Mouse (Mus musculus) left cerebral cortex, postnatal 25 days (tissue): ENCODE measurements around the gene Tmem79. TPM values are rescaled to one million over a fixed set of nuclear protein-coding genes. Genes with fewer than 3 reads are reported as not detected.
A peak's percentile ranks its signal among the peaks of the same experiment; 100 is the strongest.
"Not testable (repeated sequence)": the region's sequence is repeated elsewhere in the genome, so short reads cannot be mapped to it uniquely, and the experiment has no call there.

Experiments used
- DNase-seq, 2 experiments: peaks; one replicate each; pipeline ENCODE4 v3.0.0; 2022; ENCODE audit warnings: low spot score in 2 of 2, mixed read lengths in 1 of 2
- intact Hi-C: fragments of 180-260 bp; cut with DNase I; formaldehyde crosslinking; loops from one replicate; pipeline ENCODE4 v1.15.1; 2025
- total RNA-seq, 2 experiments: library from RNA; stranded (reverse); gene quantifications; 2 replicates each; pipeline ENCODE4 v1.2.3; 2021

Tmem79 gene
- total RNA-seq: 1 to 10 TPM; 1.2 to 2.6 TPM

DNA sequence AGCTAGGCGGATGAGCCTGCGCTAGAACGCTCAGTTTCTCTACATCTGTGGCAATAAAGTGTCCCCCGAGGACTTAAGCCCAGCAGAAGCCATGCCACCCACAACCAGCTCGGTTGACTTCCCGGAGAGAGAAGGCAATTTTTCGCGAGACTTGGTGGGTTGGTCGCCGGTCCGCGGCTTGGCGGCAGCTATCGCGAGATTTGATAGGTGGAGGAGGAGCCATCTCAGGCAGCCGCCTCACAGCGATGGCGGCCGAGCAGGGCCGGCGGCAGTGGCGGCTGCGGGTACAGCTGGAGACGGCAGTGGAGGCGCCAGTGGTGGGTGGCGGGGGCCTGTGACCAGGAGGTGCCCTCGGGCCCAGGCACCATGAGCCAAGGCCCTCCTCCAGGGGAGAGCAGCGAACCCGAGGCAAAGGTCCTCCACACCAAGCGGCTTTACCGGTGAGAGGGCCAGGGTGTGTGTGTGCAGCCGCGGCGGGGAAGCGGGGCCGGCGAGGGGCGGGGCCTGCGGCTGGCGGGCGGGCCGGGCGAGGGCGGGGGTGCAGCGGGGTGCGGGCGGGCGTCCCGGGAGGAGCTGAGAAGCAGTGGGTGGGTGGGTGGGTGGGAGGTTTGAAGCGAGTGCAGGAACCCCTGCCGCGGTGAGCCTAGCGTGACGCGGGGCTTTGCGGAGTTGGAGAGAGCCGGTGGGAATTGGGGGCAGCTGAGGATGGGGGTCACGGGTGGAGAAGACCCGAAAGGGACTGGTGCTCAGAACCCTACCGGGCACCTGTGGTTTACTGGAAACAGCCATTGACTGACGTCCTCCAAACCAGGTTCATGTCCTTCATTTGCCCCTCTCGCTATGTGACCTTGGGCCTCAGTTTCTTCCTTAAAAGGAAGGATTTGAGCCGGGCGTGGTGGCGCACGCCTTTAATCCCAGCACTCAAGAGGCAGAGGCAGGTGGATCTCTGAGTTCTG lies at the start of gene Tmem79, which contains the start of gene Smg5:
Gene Tmem79 (minus strand): TSS at position 91 of the 956 bp plus-strand sequence.
Gene Smg5 (plus strand): TSS at position 203 of the 956 bp plus-strand sequence.
- intact Hi-C loops: loop anchor here (1.0 kb wide), 1 partner anchor 40 kb away; the partner anchor contains the start of gene Tsacc
- peak; percentile 97 for DNase-seq

DNA sequence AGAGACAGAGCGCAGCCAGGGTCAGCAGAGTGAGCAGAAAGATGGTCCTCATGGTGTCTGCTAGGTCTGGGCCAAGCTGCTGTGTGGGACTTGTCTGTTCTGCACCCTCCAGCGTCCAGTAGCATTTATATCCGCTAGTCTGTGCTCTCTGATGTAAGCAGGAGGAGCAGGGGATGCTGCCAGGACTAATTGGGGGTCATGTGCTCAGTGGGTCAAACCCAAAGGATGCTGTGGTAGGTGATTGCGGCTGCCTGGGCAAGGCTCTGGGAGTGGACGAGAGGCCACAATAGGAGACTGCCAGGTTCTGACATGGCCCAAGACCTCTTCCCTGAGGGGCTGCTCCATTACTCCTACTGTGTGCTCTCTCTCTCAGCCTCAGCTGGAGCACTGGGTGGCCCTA lies 48.4 kb upstream of the Tmem79 start, which contains the start of gene Bglap:
Gene Bglap (minus strand): TSS at position 101 of the 400 bp plus-strand sequence.
- no peak for DNase-seq
- intact Hi-C loops: no loop called here

- intact Hi-C loops, DNase-seq: not testable (repeated sequence)
Observed at GRCm38 (mm10) chr3:88382383-88382782, 46.4 kb upstream of the Tmem79 start.

DNA sequence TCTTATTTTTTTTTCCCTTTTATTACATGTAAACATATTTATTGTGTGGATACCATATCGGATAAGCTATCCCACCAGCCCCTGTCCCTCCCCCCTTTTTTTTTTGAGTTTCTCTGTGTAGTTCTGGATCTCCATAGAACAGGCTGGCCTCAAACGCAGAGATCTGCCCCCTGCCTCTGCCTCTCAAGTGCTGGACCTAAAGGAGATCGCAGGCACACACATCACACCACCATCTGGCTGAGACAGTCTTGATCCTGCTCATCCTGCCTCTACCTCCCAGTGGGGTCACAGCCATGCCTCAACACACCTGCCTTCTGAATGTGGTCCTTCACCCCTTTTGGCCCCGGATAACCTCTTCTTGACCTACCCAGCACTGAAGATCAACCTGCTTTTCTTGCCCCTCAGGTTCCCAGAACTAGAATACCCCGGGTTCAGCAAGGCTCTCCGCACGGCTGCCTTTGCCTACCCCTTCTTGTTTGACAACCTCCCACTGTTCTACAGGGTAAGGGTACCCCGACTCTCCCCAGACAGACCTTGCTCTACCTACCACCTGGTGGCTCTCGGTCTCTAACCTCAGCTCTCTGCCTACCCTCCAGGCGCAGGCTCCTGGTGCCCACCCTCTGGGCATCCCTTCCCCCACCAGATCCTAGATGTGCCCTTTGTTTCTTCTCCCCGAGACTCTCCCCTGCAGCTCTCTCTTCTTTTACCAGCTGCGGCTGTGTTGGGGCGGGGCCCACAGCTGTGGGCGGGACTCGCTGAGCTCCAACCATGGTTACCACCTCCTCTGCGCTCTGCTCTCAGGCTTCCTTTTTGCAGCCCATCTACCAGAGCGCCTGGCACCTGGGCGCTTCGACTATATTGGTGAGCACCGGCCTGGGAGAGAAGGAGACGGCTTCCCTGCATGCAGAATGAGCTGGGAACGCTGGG lies 45.7 kb upstream of the Tmem79 start:
- DNase-seq: peak in 1 of 2 experiments; percentile 47
- intact Hi-C loops: not testable (repeated sequence)

DNA sequence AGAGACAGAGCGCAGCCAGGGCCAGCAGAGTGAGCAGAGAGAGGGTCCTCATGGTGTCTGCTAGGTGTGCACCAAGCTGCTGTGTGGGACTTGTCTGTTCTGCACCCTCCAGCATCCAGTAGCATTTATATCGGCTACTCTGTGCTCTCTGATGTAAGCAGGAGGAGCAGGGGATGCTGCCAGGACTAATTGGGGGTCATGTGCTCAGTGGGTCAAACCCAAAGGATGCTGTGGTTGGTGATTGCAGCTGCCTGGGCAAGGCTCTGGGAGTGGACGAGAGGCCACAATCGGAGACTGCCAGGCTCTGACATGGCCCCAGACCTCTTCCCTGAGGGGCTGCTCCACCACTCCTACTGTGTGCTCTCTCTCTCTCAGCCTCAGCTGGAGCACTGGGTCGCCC lies 42.7 kb upstream of the Tmem79 start, which contains the start of gene Bglap2:
Gene Bglap2 (minus strand): TSS at position 101 of the 400 bp plus-strand sequence.
- DNase-seq, intact Hi-C loops: not testable (repeated sequence)

- DNase-seq, intact Hi-C loops: not testable (repeated sequence)
Observed at GRCm38 (mm10) chr3:88376644-88377043, 40.7 kb upstream of the Tmem79 start.

DNA sequence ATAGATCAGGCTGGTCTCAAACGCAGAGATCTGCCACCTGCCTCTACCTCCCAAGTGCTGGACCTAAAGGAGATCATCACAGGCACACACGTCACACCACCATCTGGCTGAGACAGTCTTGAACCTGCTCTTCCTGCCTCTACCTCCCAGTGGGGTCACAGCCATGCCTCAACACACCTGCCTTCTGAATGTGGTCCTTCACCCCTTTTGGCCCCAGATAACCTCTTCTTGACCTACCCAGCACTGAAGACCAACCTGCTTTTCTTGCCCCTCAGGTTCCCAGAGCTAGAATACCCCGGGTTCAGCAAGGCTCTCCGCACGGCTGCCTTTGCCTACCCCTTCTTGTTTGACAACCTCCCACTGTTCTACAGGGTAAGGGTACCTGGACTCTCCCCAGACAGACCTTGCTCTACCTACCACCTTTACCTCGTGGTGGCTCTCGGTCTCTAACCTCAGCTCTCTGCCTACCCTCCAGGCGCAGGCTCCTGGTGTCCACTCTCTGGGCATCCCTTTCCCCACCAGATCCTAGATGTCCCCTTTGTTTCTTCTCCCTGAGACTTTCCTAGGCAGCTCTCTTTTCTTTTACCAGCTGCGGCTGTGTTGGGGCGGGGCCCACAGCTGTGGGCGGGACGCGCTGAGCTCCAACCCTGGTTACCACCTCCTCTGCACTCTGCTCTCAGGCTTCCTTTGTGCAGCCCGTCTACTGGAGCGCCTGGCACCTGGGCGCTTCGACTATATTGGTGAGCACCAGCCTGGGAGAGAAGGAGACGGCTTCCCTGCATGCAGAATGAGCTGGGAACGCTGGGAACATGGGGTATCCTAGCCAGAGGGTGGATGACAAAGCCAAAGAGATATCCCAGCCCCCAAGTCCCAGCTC lies 40.0 kb upstream of the Tmem79 start:
- peak in 1 of 2 experiments; percentile 23 for DNase-seq
- intact Hi-C loops: not testable (repeated sequence)

GRCm38 (mm10) chr3:88372643-88373042 lies 36.7 kb upstream of the Tmem79 start, which contains the start of gene Bglap3:
Gene Bglap3 (minus strand): TSS chr3:88372743.
- intact Hi-C loops, DNase-seq: not testable (repeated sequence)

DNA sequence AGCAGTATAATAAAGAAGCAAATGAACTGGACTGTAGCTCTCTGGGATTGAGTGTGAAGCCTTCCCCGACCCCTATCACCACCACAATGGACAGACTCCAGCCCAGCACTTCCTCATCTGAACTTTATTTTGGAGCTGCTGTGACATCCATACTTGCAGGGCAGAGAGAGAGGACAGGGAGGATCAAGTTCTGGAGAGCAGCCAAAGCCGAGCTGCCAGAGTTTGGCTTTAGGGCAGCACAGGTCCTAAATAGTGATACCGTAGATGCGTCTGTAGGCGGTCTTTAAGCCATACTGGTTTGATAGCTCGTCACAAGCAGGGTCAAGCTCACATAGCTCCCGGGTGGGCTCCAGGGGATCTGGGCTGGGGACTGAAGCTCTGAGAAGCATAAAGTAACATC lies 32.6 kb upstream of the Tmem79 start:
- DNase-seq, intact Hi-C loops: not testable (repeated sequence)

GRCm38 (mm10) chr3:88367517-88367916 lies 31.6 kb upstream of the Tmem79 start:
- intact Hi-C loops, DNase-seq: not testable (repeated sequence)

GRCm38 (mm10) chr3:88366830-88367428 lies 31.0 kb upstream of the Tmem79 start:
- peak; percentile 57 to 84 for DNase-seq
- intact Hi-C loops: not testable (repeated sequence)

- intact Hi-C loops: no loop called here
- DNase-seq: peak in 1 of 2 experiments; percentile 33
Observed at GRCm38 (mm10) chr3:88365705-88366361, 29.9 kb upstream of the Tmem79 start.

- no peak for DNase-seq
- intact Hi-C loops: no loop called here
Observed at GRCm38 (mm10) chr3:88364337-88364736, 28.4 kb upstream of the Tmem79 start, which contains the start of gene Paqr6. Gene Paqr6 (plus strand): TSS chr3:88364584.

- intact Hi-C loops: no loop called here
- DNase-seq: peak in 1 of 2 experiments; percentile 55
Observed at GRCm38 (mm10) chr3:88363700-88364099, 27.8 kb upstream of the Tmem79 start.

DNA sequence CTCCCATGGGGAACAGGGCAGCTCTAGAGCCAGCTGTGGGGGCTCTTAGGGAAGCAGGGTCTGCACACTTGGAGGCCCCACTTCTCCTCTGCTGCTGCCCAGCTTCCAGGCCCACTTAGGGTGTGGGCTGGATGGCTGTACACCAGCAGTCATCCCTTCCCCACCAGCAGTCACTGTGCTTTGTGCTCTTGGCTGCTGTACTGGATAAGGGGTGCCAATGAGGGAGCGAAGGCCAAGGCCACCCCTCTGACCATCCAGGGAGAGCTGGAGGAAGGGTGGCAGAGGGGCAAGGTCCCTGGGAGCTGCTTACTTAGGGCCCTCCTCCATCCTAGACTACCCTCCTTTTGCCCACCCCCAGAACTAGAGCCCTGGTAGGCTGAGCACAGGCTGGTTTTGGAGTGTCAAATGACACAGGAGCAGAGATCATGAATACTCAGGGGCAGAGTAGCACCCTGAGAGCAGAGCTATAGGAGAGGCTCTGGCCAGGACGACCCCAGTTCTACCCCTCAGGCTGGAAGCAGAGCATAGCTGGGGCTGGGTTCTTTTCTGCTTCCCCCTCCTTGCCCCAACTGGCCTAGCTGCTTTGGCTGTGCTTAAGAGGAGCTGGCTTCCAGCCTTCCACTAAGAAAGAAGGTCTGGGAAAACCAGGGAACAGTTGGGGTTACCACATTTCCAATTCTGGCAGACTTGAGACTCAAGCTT lies 25.8 kb upstream of the Tmem79 start:
- intact Hi-C loops: no loop called here
- peak in 1 of 2 experiments; percentile 36 for DNase-seq

DNA sequence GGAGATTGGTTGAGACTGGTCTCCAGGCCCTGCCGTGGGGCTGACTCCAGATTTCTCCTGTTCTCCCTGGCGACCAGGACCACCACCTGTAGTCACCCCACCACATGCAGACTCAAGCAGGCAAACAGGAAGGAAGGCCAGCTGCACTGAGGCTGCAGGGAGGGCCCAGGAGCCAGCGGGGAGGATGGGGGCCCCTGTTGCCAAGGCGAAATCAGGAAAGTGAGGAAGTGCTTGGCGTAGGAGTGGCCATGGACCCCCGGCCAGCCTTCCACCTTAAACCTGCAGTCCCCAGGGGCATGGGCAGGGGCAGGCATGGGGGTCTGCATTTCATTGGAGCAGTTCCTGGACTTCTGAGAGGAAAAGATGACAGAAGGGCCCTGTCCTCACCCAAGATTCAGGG lies 25.1 kb upstream of the Tmem79 start:
- intact Hi-C loops: no loop called here
- no peak for DNase-seq

DNA sequence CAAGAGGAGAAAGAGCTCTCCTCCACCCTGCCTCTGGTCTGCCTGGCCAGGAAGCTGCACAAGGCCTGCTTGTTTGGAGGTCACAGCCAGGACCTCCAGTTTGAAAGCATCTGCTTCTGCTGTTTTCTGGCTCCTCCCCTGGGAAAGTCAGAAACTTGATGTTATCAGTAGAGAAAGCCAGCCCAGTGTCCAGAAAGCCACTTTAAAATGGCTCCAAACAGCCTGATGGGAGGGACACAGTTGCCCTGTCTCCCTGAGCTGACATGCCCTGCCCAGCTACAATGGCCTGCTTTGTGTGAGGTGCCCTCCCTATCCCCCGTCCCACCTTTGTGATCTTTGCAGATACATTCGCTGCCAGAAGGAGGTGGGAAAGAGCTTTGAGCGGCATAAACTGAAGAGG lies 24.0 kb upstream of the Tmem79 start:
- intact Hi-C loops: no loop called here
- DNase-seq: no peak
